Mouse (Mus musculus) mouse trophoblast stem cell (cell line): ENCODE results near the gene Pcnx4.
"Not testable (repeated sequence)": the region's sequence is repeated elsewhere in the genome, so short reads cannot be mapped to it uniquely, and the experiment has no call there.

Experiments used
- in situ Hi-C, 2 experiments: fragments of 300-500 bp; cut with MseI, MboI; formaldehyde crosslinking; loops; 2 replicates in 1 of 2; 3 replicates in 1 of 2; pipeline ENCODE4 v1.15.1; 2025

The Pcnx4 gene

GRCm38 (mm10) chr12:72594001-72594400, 57.8 kb downstream of the Pcnx4 start:
- in situ Hi-C loops, result no loop called here

GRCm38 (mm10) chr12:72598731-72599130, 62.5 kb downstream of the Pcnx4 start:
- in situ Hi-C loops, result not testable (repeated sequence)

- in situ Hi-C loops, result no loop called here
These were observed 75.9 kb downstream of the Pcnx4 start for GRCm38 (mm10) chr12:72612053-72612452.

GRCm38 (mm10) chr12:72620856-72621255, 84.7 kb downstream of the Pcnx4 start:
- in situ Hi-C loops, result no loop called here

- in situ Hi-C loops, result no loop called here
These were observed 85.3 kb downstream of the Pcnx4 start for GRCm38 (mm10) chr12:72621441-72621840.

GRCm38 (mm10) chr12:72622853-72623496, 86.8 kb downstream of the Pcnx4 start:
- in situ Hi-C loops, result no loop called here

GRCm38 (mm10) chr12:72628751-72629150, 92.6 kb downstream of the Pcnx4 start:
- in situ Hi-C loops, result no loop called here
